Mouse (Mus musculus) liver, embryonic 11.5 days (tissue): ENCODE data around the gene Ripply1. TPM values are rescaled to one million over a fixed set of nuclear protein-coding genes. Genes with fewer than 3 reads are reported as not detected.
A peak's percentile ranks its signal among the peaks of the same experiment; 100 is the strongest.

ENCODE experiments used
- ATAC-seq: fragments of 200-750 bp; cut with Nextera tagmentation; replicated peaks from 2 replicates; pipeline ENCODE4 v1.8.0; 2017; ENCODE audit warnings: moderate number of reproducible peaks, mild to moderate bottlenecking, moderate TSS enrichment, moderate library complexity; ENCODE audit not compliant: low FRiP score
- DNase-seq: peaks from one replicate; pipeline ENCODE4 v3.0.0-alpha.2; 2017; ENCODE audit warnings: low spot score
- H3K27ac ChIP-seq: fragments of 300-500 bp; sonication (generic); 2 replicates; pipeline ENCODE4 v1.5.1; 2014; ENCODE audit warnings: mild to moderate bottlenecking, low read depth, low read length, control low read depth
- H3K27me3 ChIP-seq: fragments of 300-500 bp; sonication (generic); replicated peaks from 2 replicates; pipeline ENCODE4 v1.6.1; 2014; ENCODE audit warnings: low read length, mixed read lengths; ENCODE audit not compliant: control insufficient read depth, insufficient read depth
- H3K36me3 ChIP-seq: fragments of 300-500 bp; sonication (generic); 2 replicates; pipeline ENCODE4 v1.6.1; 2014; ENCODE audit warnings: mild to moderate bottlenecking, low read length, moderate library complexity, mixed read lengths; ENCODE audit not compliant: control insufficient read depth, insufficient read depth
- H3K4me1 ChIP-seq: fragments of 300-500 bp; sonication (generic); replicated peaks from 2 replicates; pipeline ENCODE4 v1.6.1; 2014; ENCODE audit warnings: low read length, mixed read lengths; ENCODE audit not compliant: control insufficient read depth, insufficient read depth
- H3K4me2 ChIP-seq: fragments of 300-500 bp; sonication (generic); 2 replicates; pipeline ENCODE4 v1.6.1; 2014; ENCODE audit warnings: mild to moderate bottlenecking, control low read depth, moderate library complexity
- H3K4me3 ChIP-seq: fragments of 300-500 bp; sonication (generic); 2 replicates; pipeline ENCODE4 v1.5.1; 2014; ENCODE audit warnings: low read depth, low read length, control low read depth
- H3K9ac ChIP-seq: fragments of 300-500 bp; sonication (generic); 2 replicates; pipeline ENCODE4 v1.6.1; 2014; ENCODE audit warnings: low read depth, low read length, control low read depth
- H3K9me3 ChIP-seq: fragments of 300-500 bp; sonication (generic); 2 replicates; pipeline ENCODE4 v1.6.1; 2016; ENCODE audit warnings: low read length, inconsistent platforms, mixed read lengths; ENCODE audit not compliant: control insufficient read depth
- WGBS: fragments of 180-500 bp; shearing (Covaris S2); extraction: QIAGEN DNeasy Blood & Tissue Kit; methylation state at CpG from one replicate; pipeline ENCODE4 v1.1.7; 2014; 5-methylcytosine and 5-hydroxymethylcytosine counted together
- polyA plus RNA-seq: library from polyadenylated mRNA; unstranded; fragments of >200 nt; fragmentation: Nextera tagmentation; extraction: Ambion mirVana; gene quantifications from 2 replicates; pipeline ENCODE4 v1.2.1, GENCODE M21; 2014

Ripply1 gene
- polyA plus RNA-seq: not detected in 2 replicates

- peak within 1 kb of the TSS; percentile 43; the same call in 1 of the 2 replicates for H3K27ac ChIP-seq
- no peaks in the 10 kb centered on the region for H3K9me3 ChIP-seq
- H3K27me3 ChIP-seq: 0 out of 2 replicates have a peak, but pooled peaks cover 2% of the 10 kb centered on the region
- no peak within 1 kb of the TSS for H3K4me3 ChIP-seq
- H3K4me1 ChIP-seq: no peaks in the 10 kb centered on the region; the same call in 1 of the 2 replicates
- H3K36me3 ChIP-seq: no peaks in the 10 kb centered on the region
- DNase-seq: no peak
- 62% methylated on average over 6 of the region's 6 CpGs for WGBS
- H3K4me2 ChIP-seq: no peak within 1 kb of the TSS
- ATAC-seq: no peak
- no peak within 1 kb of the TSS for H3K9ac ChIP-seq
These were observed at the start of gene Ripply1 for GRCm38 (mm10) chrX:139782278-139783044. TSS of gene Ripply1 (minus strand) at chrX:139782353.

- no peak overlapping the region for H3K4me2 ChIP-seq
- H3K4me3 ChIP-seq: no peak overlapping the region
- no peak for ATAC-seq
- no peaks in the 10 kb centered on the region for H3K9me3 ChIP-seq
- 80% methylated on average over 6 of the region's 6 CpGs for WGBS
- no peak overlapping the region for H3K9ac ChIP-seq
- H3K4me1 ChIP-seq: no peaks in the 10 kb centered on the region
- no peak for DNase-seq
- H3K36me3 ChIP-seq: no peaks in the 10 kb centered on the region
- H3K27ac ChIP-seq: no peak overlapping the region
- no peaks in the 10 kb centered on the region; the same call in none of the 2 replicates for H3K27me3 ChIP-seq
These were observed 46.4 kb upstream of the Ripply1 start for GRCm38 (mm10) chrX:139828363-139829092.

DNA sequence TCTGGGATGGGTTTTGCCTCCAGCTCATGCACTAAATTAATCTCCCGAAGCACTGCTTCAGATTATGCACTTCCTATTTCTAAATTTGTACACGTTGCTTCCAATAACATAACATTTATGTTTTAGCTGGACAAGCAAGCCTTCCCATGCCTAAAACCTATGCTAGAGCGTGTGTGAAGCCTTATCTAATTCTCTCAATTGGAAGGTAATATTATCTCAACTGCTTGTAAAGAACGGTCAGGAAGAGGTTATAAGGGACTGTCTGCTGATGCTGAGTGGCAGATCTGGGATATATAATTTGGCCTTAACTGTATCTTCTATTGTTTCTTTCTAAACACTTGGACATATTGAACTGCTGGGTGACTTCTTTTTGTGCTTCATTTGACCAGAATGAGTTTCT, 44.8 kb upstream of the Ripply1 start:
- no peak overlapping the region for H3K4me3 ChIP-seq
- DNase-seq (no peak), ATAC-seq (no peak)
- H3K4me2 ChIP-seq: no peak overlapping the region
- 54% methylated on average over 4 of the region's 4 CpGs for WGBS
- H3K4me1 ChIP-seq: no peaks in the 10 kb centered on the region
- no peak overlapping the region for H3K9ac ChIP-seq
- H3K9me3 ChIP-seq: no peaks in the 10 kb centered on the region
- no peaks in the 10 kb centered on the region for H3K36me3 ChIP-seq
- peaks cover 2% of the 10 kb centered on the region for H3K27me3 ChIP-seq
- no peak overlapping the region for H3K27ac ChIP-seq

DNA sequence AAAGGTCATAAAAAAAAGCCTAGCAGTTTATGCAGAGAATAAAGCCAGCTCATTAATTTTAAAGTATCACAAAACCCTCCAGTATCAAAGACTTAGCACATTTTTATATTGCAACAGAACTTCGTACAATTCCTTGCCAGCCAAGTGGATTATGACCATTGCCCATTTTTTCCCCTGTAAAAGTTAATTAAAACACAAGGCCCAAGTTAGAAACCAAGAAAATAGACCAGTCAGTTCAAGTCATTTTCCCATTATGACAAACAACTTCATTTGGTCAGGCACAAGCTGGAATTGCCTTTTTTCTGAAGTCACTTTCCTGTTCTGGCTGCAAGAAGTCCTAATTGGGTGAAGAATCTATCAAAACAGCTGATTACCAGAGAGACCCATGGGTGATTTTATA, 43.2 kb upstream of the Ripply1 start:
- 85% methylated on average over 1 of the region's 1 CpGs for WGBS
- H3K4me2 ChIP-seq: no peak overlapping the region
- no peaks in the 10 kb centered on the region for H3K4me1 ChIP-seq
- no peak for DNase-seq
- no peaks in the 10 kb centered on the region for H3K36me3 ChIP-seq
- H3K9ac ChIP-seq: no peak overlapping the region
- no peak for ATAC-seq
- no peak overlapping the region for H3K27ac ChIP-seq
- H3K27me3 ChIP-seq: peaks cover 4% of the 10 kb centered on the region
- H3K9me3 ChIP-seq: no peaks in the 10 kb centered on the region
- no peak overlapping the region for H3K4me3 ChIP-seq

- Histone ChIP-seq H3K9ac (no peak overlapping the region), H3K4me3 (no peak overlapping the region), H3K36me3 (no peaks in the 10 kb centered on the region), H3K9me3 (no peaks in the 10 kb centered on the region), H3K4me2 (no peak overlapping the region), H3K27me3 (no peaks in the 10 kb centered on the region; the same call in none of the 2 replicates), H3K4me1 (peaks cover 8% of the 10 kb centered on the region), H3K27ac (no peak overlapping the region)
- 71% methylated on average over 5 of the region's 5 CpGs for WGBS
- ATAC-seq: no peak
- no peak for DNase-seq
These were observed 33.0 kb upstream of the Ripply1 start for GRCm38 (mm10) chrX:139815201-139815600.

DNA sequence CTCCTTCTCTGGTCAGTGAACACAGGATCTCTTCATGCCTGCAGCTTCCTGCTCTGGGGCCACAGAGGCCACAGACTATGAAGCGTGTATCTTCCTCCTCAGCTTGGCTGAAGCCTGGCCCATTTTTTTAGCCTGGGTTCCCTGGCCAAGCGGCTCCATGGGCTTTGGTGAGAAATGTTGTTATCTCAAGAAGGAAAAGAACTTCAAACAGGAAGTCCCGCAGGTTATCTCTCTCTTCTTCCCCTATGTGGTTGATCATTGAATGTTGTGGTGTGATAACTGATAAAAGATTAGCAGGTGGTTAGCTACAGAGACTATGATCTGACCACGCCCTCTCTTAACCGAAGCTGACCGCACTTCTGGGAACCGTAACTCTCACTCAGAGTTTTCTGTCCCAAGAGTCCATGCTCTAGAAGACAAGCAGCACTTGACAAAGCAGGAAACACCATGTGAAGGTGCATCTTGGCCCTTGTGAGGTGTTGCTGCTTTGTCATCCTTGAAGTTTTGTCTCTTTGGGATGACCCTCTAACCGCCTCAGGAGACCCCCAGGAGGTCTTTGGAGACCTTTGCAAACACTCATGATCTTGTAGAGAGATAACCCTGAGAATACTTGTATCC, 32.0 kb upstream of the Ripply1 start:
- ATAC-seq (peak; percentile 85), DNase-seq (no peak)
- no peak overlapping the region; the same call in 1 of the 2 replicates for H3K9ac ChIP-seq
- H3K4me1 ChIP-seq: peaks cover 8% of the 10 kb centered on the region
- 50% methylated on average over 8 of the region's 8 CpGs for WGBS
- H3K4me3 ChIP-seq: no peak overlapping the region
- peak overlapping the region; percentile 52 for H3K4me2 ChIP-seq
- peak overlapping the region; percentile 65 for H3K27ac ChIP-seq
- H3K9me3 ChIP-seq: no peaks in the 10 kb centered on the region
- H3K36me3 ChIP-seq: no peaks in the 10 kb centered on the region
- no peaks in the 10 kb centered on the region; the same call in none of the 2 replicates for H3K27me3 ChIP-seq

DNA sequence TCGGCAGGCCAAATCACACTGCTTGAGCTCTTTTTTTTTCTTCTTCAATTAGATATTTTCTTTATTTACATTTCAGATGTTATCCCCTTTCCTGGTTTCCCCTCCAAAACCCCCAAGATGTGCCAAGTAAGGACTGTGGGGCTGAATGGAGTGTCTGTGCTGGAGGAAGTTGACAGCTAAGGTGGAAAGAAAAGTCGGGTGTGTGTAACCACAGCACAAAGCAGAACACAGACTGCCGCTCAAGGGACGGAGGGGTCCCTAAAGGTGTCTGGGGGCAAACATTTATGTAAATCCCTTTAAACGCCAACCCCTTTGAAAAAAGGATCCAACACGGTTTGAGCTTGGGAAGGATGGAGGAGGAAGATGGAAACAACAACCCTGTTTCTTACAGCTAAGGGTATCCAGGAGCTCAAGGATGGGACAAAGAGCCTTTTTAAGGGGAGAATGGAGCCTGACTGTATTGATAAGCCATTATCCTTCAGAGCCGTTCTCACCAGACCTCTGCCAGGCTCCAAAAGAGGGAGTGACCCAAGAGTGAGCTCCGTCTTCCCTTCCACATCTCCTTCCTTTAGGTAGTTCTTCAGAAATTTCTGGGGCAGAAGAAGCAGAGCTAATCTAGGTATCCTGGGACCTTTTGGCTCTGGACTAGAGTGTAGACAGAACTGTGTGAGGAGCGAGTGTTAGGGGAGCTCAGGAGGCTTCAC, 31.3 kb upstream of the Ripply1 start:
- Histone ChIP-seq H3K27me3 (no peaks in the 10 kb centered on the region; the same call in none of the 2 replicates), H3K27ac (peak overlapping the region; percentile 65; the same call in 1 of the 2 replicates), H3K4me3 (no peak overlapping the region), H3K4me2 (peak overlapping the region; percentile 52), H3K36me3 (no peaks in the 10 kb centered on the region), H3K9ac (no peak overlapping the region; the same call in 1 of the 2 replicates), H3K9me3 (no peaks in the 10 kb centered on the region), H3K4me1 (peaks cover 8% of the 10 kb centered on the region)
- WGBS: 54% methylated on average over 9 of the region's 9 CpGs
- DNase-seq (no peak), ATAC-seq (peak; percentile 70)

DNA sequence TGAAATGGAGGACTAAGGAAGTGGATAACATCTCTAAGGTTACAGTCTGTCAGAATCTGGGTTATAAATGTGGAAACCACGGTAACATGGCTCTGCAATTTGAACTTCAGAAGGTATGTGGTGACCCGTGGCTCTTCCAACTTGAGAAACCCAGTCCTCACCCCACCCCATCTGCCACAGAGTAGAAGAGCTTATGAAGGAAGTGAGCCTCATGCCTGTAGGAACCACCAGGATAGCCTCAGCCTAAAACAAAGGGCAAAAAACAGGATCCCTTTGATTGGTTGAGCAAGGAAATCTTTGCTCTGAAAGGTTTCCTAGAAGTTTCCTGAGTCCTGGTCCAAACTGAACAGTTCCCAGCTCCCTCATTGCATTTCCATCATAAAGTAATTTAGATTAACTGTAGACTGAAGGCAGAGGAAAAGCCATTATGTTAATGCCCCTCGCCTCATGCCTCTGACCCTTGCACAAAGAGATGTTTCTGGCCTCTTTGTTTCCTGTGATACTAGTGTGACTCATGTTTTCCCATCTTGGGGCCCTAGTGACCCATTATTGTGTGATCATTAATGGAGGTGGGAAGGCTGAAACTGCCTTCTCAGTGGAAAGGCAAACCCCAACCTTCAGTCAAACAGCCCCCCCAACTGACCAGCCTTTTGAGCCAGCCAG, 30.6 kb upstream of the Ripply1 start:
- DNase-seq: no peak
- Histone ChIP-seq H3K9me3 (no peaks in the 10 kb centered on the region), H3K4me1 (peaks cover 8% of the 10 kb centered on the region), H3K4me2 (no peak overlapping the region), H3K4me3 (no peak overlapping the region), H3K36me3 (no peaks in the 10 kb centered on the region), H3K27ac (no peak overlapping the region), H3K9ac (no peak overlapping the region), H3K27me3 (no peaks in the 10 kb centered on the region; the same call in none of the 2 replicates)
- ATAC-seq: no peak
- WGBS: 61% methylated on average over 3 of the region's 3 CpGs
